Mouse (Mus musculus) adrenal gland, adult 18-20 months (tissue): ENCODE measurements around the gene AC153137.1. TPM values are rescaled to one million over a fixed set of nuclear protein-coding genes. Genes with fewer than 3 reads are reported as not detected.
A peak's percentile ranks its signal among the peaks of the same experiment; 100 is the strongest.
"Not testable (repeated sequence)": the region's sequence is repeated elsewhere in the genome, so short reads cannot be mapped to it uniquely, and the experiment has no call there.

Source experiments
- DNase-seq, 2 experiments: peaks; one replicate each; pipeline ENCODE4 v3.0.0; 2021 to 2022; ENCODE audit warnings: low spot score in 2 of 2
- long read RNA-seq, 2 experiments: library from polyadenylated mRNA; stranded (forward); transcript quantifications; one replicate each; pipeline ENCODE4 v2.0.0; 2021
- total RNA-seq, 2 experiments: library from RNA; stranded (reverse); gene quantifications; 1 replicate in 1 of 2; 2 replicates in 1 of 2; pipeline ENCODE4 v1.2.3; 2021

AC153137.1 gene
- not detected for total RNA-seq
- long read RNA-seq, experiment 1 = 0 reads
- long read RNA-seq, experiment 2 = 0 reads

DNA sequence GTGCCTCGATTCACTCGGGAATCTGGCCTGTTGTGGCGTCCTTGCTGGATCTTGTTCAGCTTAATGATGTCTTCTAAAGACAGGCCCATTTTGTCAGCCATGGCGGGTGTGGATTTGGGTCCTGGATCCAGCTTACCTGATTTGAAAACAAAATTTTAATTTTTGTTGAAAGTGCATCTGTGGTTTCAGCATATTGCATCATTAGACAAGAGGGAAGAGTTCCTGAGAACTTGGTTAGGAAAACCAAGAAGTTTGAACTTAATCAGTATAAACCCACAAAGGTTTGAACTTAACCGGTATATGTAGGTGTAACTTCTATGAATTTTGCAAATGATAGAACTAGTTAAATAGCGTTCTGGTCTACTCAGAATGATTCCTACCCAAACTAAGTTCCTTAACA lies at the start of gene AC153137.1:
Gene AC153137.1, minus strand, starts transcription at position 101 of the 400 bp plus-strand sequence.
- DNase-seq = not testable (repeated sequence)

GRCm38 (mm10) chr1:31023173-31023572 lies 45.4 kb upstream of the AC153137.1 start:
- no peak for DNase-seq

GRCm38 (mm10) chr1:31019283-31019682 lies 41.5 kb upstream of the AC153137.1 start:
- DNase-seq = peak; percentile 66 to 77

GRCm38 (mm10) chr1:31017377-31017776 lies 39.6 kb upstream of the AC153137.1 start:
- DNase-seq = no peak

DNA sequence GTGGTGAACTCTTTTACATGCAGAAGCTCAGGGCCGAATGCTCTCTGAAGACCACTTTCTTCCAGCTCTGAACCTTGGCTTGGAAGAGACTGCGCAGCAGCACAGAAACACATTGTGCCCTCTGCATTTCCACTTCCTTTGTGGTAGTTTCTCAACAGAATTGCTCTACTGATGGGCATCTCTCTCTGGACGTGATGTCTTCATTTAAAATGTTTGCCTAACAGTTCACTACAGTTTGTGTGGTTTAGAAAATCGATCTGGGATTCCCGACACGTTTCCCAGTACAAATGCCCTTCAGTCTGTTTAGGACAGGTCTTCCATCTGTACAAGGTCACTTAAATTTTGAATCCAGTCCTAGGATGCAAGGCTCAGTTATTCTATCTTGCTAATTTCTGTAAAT lies 38.3 kb upstream of the AC153137.1 start:
- no peak for DNase-seq

DNA sequence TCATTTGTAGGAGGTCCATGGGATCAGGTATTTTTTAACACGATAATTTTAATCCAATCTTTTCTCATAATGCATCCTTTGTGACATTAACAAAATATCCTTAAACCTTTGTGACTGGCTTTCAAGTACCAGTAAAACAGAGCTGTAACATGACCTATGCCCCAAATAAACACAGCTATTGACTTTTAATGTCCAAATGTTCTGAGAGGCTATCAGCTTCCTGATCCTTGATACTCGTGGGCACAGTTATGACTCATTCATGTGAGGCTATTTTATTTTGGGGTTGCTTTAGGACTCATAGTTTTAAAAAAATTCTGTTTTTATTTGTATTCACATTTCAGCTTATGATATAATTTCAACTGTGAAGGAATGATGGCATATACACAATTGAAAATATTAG lies 37.5 kb upstream of the AC153137.1 start:
- no peak for DNase-seq

DNA sequence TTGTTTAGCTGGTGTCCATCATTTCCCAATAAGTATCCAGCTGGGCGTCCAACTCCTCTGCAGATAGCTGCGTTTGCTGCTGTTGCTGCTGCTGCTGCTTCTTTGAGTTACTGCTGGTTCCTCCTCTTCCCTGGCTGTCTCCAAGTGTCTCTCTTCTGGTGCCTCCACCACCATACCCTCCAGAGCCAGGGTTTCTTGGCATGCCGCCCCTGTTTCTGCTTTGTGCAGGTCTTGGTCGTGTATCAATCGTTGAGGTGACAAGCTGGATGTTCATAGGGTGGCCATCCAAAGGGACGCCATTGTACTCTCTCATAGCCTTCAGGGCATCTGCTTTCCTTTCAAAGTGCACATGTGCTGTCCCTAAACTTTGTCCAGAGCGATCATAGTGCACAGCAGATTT lies 529 bp downstream of the AC153137.1 start:
- not testable (repeated sequence) for DNase-seq

- DNase-seq = no peak
Observed at GRCm38 (mm10) chr1:30951795-30952194, 26.0 kb downstream of the AC153137.1 start.

- no peak for DNase-seq
Observed at GRCm38 (mm10) chr1:30950456-30950835, 27.3 kb downstream of the AC153137.1 start.

DNA sequence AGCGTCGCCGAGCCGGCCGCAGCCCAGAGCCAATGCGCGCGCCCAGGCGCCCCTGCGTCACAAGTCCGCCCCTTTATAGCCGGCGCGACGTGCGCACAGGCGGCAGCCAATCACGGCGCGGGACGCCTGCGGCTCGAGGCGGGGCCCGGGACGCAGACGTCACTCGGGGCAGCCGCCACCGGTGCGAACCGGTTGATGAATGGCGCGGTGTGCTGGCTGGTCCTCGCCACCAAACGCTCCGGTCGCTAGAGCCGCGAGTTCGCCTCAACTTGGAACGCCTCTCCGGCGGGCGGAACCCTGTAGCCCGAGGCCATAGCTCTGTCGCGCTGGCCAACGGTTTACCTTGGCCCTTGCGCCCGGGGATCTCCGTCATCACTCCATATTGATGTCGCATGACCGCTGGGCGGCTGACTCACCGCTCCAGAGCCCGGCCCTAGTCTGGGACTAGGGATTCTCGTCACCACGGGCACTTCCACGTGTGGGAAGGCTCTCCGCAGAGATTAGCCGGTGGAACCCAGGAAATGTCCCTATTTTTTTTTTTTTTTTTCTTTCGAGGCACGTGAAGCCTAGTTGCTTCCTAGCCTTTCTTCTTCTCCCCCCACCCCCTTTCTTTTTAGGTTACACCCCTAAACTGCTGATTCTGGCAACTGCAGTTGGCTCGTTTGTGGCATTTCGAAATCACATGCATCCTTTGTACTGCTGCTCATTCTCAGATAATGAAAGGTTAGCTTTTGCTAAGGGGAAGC lies 27.9 kb downstream of the AC153137.1 start:
- peak; percentile 95 to 96 for DNase-seq

- peak; percentile 62 to 67 for DNase-seq
Observed at GRCm38 (mm10) chr1:30948950-30949639, 28.7 kb downstream of the AC153137.1 start.

DNA sequence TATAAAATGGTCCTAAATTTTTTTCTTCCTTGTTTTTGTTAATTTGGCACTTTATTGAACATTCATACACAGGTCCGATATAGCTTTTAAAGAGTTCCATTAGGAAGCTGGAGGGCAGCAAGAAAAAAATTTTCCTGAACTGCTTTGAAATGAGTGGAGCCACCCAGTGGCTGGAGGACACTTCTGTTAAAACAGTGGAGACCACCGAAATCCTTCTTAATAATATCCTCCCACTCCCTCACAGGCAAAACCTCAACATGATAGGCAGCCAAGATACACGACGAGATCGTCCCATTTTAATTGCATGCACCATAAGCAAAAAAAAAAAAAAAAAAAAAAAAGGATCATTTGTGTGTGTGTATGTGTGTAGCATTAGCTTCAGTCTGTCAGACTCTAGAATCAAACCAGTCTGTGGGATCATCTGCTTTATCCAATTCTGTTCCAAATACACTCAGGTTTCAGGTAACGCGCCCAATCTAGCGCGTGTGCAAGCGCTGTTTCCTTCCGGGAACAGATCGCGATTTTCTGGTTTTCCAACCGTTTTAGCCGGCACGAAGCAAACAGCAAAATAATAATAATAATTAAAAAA lies 29.3 kb downstream of the AC153137.1 start:
- DNase-seq = no peak

DNA sequence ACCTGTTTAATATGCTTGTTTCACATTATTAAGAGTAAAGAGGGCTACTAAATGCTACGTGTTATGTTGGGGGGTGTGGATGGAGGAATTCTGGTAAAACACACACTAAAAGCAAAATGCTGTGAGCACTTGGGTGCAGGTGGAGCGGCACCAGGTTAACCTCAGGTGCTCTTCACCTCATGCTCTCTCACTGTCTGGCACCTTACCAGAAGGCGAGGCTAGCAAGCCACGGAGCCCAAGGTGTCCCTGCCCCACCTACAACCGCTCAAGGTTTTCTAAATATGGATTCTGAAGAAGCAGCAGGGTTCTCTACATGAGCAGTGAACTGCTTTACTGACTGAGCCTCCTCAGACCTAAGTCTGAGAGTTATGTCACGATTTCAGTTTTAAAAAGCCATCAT lies 32.6 kb downstream of the AC153137.1 start:
- DNase-seq = no peak

GRCm38 (mm10) chr1:30940571-30940970 lies 37.2 kb downstream of the AC153137.1 start:
- no peak for DNase-seq

- DNase-seq = no peak
Observed at GRCm38 (mm10) chr1:30938392-30938791, 39.4 kb downstream of the AC153137.1 start.

DNA sequence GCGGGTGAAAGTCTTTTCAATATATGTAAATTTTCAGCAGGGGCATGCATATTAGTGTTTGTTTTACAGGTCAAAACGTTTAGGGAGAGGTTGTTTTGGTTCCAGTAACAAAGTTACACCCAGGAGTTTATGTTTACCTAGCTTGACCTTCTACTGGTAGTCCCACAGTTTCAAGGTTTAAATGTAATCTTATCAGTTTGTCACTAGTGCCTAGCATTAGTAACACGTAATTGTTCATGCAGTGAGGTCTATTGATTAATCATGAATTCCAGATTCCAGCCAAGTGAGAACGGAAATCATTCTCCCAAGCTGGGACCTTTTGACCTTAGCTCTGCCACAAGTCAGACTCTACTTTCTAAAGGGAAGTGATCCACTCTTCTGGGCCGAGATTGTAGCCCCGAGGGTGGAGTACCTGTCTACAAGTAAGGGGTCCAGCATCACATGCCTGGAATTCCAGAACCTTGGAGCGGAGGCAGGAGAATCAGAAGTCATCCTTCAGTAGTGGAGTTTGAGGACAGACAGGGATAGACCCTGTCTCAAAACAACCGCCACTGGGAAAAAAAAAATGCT lies 40.3 kb downstream of the AC153137.1 start:
- DNase-seq = no peak

- no peak for DNase-seq
Observed at GRCm38 (mm10) chr1:30936488-30936887, 41.3 kb downstream of the AC153137.1 start.

- DNase-seq = no peak
Observed at GRCm38 (mm10) chr1:30930823-30931222, 46.9 kb downstream of the AC153137.1 start.

- no peak for DNase-seq
Observed at GRCm38 (mm10) chr1:30930194-30930593, 47.6 kb downstream of the AC153137.1 start.
